Mouse (Mus musculus) liver, adult 2 months (tissue): ENCODE measurements around the gene Flnb. TPM values are rescaled to one million over a fixed set of nuclear protein-coding genes. Genes with fewer than 3 reads are reported as not detected.

ENCODE experiments used
- DNase-seq: peaks from one replicate; pipeline ENCODE4 v3.0.0-alpha.2; 2011; ENCODE audit warnings: low read depth, low spot score; ENCODE audit errors: extremely low read depth
- H3K27ac ChIP-seq: fragments of 200-500 bp; replicated peaks from 2 replicates; pipeline ENCODE4 v1.5.1; 2012; ENCODE audit warnings: low read depth, mild to moderate bottlenecking, control low read depth, inconsistent platforms, low read length; ENCODE audit not compliant: insufficient read depth
- H3K27me3 ChIP-seq: fragments of 200-500 bp; 2 replicates; pipeline ENCODE4 v1.6.1; 2012; ENCODE audit warnings: mild to moderate bottlenecking, moderate library complexity, low read length, inconsistent platforms; ENCODE audit not compliant: control insufficient read depth, insufficient read depth
- H3K36me3 ChIP-seq: fragments of 200-500 bp; 2 replicates; pipeline ENCODE4 v1.6.1; 2012; ENCODE audit warnings: low read length, inconsistent platforms; ENCODE audit not compliant: control insufficient read depth, insufficient read depth
- H3K4me1 ChIP-seq: fragments of 200-500 bp; 2 replicates; pipeline ENCODE4 v1.6.1; 2011; ENCODE audit warnings: low read length; ENCODE audit not compliant: control insufficient read depth, insufficient read depth
- H3K4me3 ChIP-seq: fragments of 200-500 bp; 2 replicates; pipeline ENCODE4 v1.5.1; 2011; ENCODE audit warnings: low read depth, mild to moderate bottlenecking, control low read depth, low read length, moderate library complexity; ENCODE audit not compliant: insufficient read depth
- H3K79me2 ChIP-seq: fragments of 200-500 bp; 2 replicates; pipeline ENCODE4 v1.6.1; 2012; ENCODE audit warnings: inconsistent platforms, mild to moderate bottlenecking, low read length, moderate library complexity; ENCODE audit not compliant: control insufficient read depth, insufficient read depth
- H3K9ac ChIP-seq: fragments of 200-500 bp; 2 replicates; pipeline ENCODE4 v1.6.1; 2012; ENCODE audit warnings: low read depth, mild to moderate bottlenecking, control low read depth, inconsistent platforms, low read length
- CTCF ChIP-seq: fragments of 200-500 bp; IDR thresholded peaks from 2 replicates; pipeline ENCODE4 v1.5.1; 2011; ENCODE audit warnings: low read depth, low read length, control low read depth
- POLR2A ChIP-seq: fragments of 200-500 bp; IDR thresholded peaks from 2 replicates; pipeline ENCODE4 v1.6.1; 2011; ENCODE audit warnings: low read length, control low read depth; ENCODE audit not compliant: insufficient read depth; ENCODE audit errors: extremely low read depth
- WGBS: fragments of 180-500 bp; shearing (Covaris S2); methylation state at CpG from one replicate; pipeline ENCODE4 v1.1.7; 2018; 5-methylcytosine and 5-hydroxymethylcytosine counted together
- polyA plus RNA-seq: library from polyadenylated mRNA; depleted of rRNA; stranded (reverse); fragments of >200 nt; gene quantifications from 2 replicates; pipeline ENCODE4 v1.2.3, GENCODE M21; 2012; rRNA removed
- total RNA-seq: library from RNA; depleted of rRNA; stranded (reverse); fragments of >200 nt; gene quantifications from 2 replicates; pipeline ENCODE4 v1.2.3, GENCODE M21; 2014; rRNA removed

Flnb gene
- total and polyA plus RNA-seq, 2 experiments: 15.9 to 27.8 TPM

GRCm38 (mm10) chr14:7994271-7994767, 176.6 kb downstream of the Flnb start, which contains the start of gene Dnase1l3:
TSS of gene Dnase1l3 (minus strand) at chr14:7994573.
- Histone ChIP-seq H3K4me1 (no peaks in the 10 kb centered on the region; the same call in none of the 2 replicates), H3K79me2 (no peaks in the 10 kb centered on the region), H3K9ac (peak within 1 kb of the TSS; percentile 50), H3K27me3 (no peaks in the 10 kb centered on the region), H3K4me3 (peak within 1 kb of the TSS; percentile 44), H3K27ac (peak within 1 kb of the TSS; percentile 86), H3K36me3 (no peaks in the 10 kb centered on the region)
- WGBS: 55% methylated on average over 8 of the region's 8 CpGs
- TF ChIP-seq POLR2A: no peak
- peak; percentile 82 for TF ChIP-seq CTCF
- DNase-seq: peak; percentile 51

DNA sequence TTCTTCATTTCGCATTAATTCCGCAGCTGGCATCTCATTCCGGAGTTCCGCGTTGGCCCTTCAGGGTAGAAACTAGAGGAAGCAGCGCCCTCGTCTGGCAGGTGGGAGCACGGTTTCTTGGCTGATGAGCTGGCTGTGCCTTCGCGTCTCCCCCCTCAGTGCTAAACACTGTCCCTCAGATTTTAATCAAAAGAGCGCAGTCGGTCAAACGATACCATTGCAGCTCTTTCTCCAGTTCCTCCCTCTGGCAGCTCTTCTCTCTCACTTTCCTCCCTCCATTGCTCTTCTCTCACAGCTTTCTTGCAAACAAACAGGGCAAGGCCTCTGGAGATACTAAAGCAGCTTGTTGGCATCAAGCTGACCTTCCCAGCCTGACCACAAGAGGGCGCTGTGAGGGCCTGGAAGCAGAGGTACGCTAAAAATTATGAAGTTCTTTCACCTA, 179.5 kb downstream of the Flnb start:
- Histone ChIP-seq H3K27me3 (no peaks in the 10 kb centered on the region), H3K36me3 (no peaks in the 10 kb centered on the region), H3K9ac (peak overlapping the region; percentile 63; the same call in 1 of the 2 replicates), H3K4me3 (no peak overlapping the region), H3K79me2 (no peaks in the 10 kb centered on the region), H3K27ac (0 out of 2 replicates have a peak overlapping the region, but pooled peaks have one; percentile 23), H3K4me1 (peaks cover 13% of the 10 kb centered on the region)
- WGBS: 3% methylated on average over 15 of the region's 15 CpGs
- peak; percentile 96 for TF ChIP-seq CTCF
- TF ChIP-seq POLR2A: no peak
- DNase-seq: peak; percentile 81

GRCm38 (mm10) chr14:7999030-7999429, 181.3 kb downstream of the Flnb start:
- no peak for TF ChIP-seq POLR2A
- no peak for TF ChIP-seq CTCF
- peaks cover 3% of the 10 kb centered on the region; the same call in 1 of the 2 replicates for H3K79me2 ChIP-seq
- H3K4me1 ChIP-seq: peaks cover 17% of the 10 kb centered on the region
- no peak overlapping the region for H3K9ac ChIP-seq
- H3K4me3 ChIP-seq: no peak overlapping the region
- no peak overlapping the region for H3K27ac ChIP-seq
- H3K27me3 ChIP-seq: no peaks in the 10 kb centered on the region
- no peak for DNase-seq
- no peaks in the 10 kb centered on the region for H3K36me3 ChIP-seq
- WGBS: 93% methylated on average over 3 of the region's 3 CpGs

- 74% methylated on average over 5 of the region's 5 CpGs for WGBS
- no peak for DNase-seq
- TF ChIP-seq POLR2A: no peak
- no peak for TF ChIP-seq CTCF
- Histone ChIP-seq H3K36me3 (no peaks in the 10 kb centered on the region), H3K4me1 (peaks cover 17% of the 10 kb centered on the region), H3K27ac (peak overlapping the region; percentile 42; the same call in 1 of the 2 replicates), H3K4me3 (no peak overlapping the region), H3K79me2 (peaks cover 3% of the 10 kb centered on the region; the same call in 1 of the 2 replicates), H3K9ac (no peak overlapping the region), H3K27me3 (no peaks in the 10 kb centered on the region)
Measured at GRCm38 (mm10) chr14:7999435-7999834, 181.7 kb downstream of the Flnb start.

- WGBS: 24% methylated on average over 5 of the region's 5 CpGs
- Histone ChIP-seq H3K4me1 (peaks cover 17% of the 10 kb centered on the region), H3K27ac (peak overlapping the region; percentile 42), H3K79me2 (peaks cover 3% of the 10 kb centered on the region; the same call in 1 of the 2 replicates), H3K27me3 (no peaks in the 10 kb centered on the region), H3K4me3 (no peak overlapping the region), H3K9ac (no peak overlapping the region), H3K36me3 (no peaks in the 10 kb centered on the region)
- TF ChIP-seq CTCF: no peak
- no peak for TF ChIP-seq POLR2A
- DNase-seq: peak; percentile 99
Measured at GRCm38 (mm10) chr14:8000247-8000646, 182.5 kb downstream of the Flnb start.

Other genes with a start within 250 kb of the Flnb start
- gene Gm3558, start 249.4 kb upstream of the Flnb start, total RNA-seq: 0.09 TPM in 1 of 2 replicates, not detected in the other
- not detected in 2 replicates for gene Gm3558, start 249.4 kb upstream of the Flnb start, polyA plus RNA-seq
- gene Gm10338, start 222.4 kb upstream of the Flnb start, total RNA-seq: not detected in 2 replicates
- gene Gm10338, start 222.4 kb upstream of the Flnb start, polyA plus RNA-seq: not detected in 2 replicates
- not detected in 2 replicates for gene Gm10128, start 174.0 kb upstream of the Flnb start, total RNA-seq
- gene Gm10128, start 174.0 kb upstream of the Flnb start, polyA plus RNA-seq: not detected in 2 replicates
- not detected in 2 replicates for gene Gm26661, start 26.4 kb upstream of the Flnb start, total RNA-seq
- not detected in 2 replicates for gene Gm26661, start 26.4 kb upstream of the Flnb start, polyA plus RNA-seq
- gene Gm45521, start 139.3 kb downstream of the Flnb start, total RNA-seq: not detected in 2 replicates
- gene Gm45521, start 139.3 kb downstream of the Flnb start, polyA plus RNA-seq: not detected in 2 replicates
- gene Dnase1l3, start 176.6 kb downstream of the Flnb start, total RNA-seq: 10.0 and 10.9 TPM in 2 replicates
- 20.5 and 24.3 TPM in 2 replicates for gene Dnase1l3, start 176.6 kb downstream of the Flnb start, polyA plus RNA-seq
- 17.4 and 29.2 TPM in 2 replicates for gene Abhd6, start 184.9 kb downstream of the Flnb start, total RNA-seq
- gene Abhd6, start 184.9 kb downstream of the Flnb start, polyA plus RNA-seq: 39.6 and 45.2 TPM in 2 replicates